Mouse (Mus musculus) lung, postnatal 0 days (tissue): Measurements from ENCODE around the gene Ccr9.

ENCODE experiments used
- CTCF ChIP-seq: IDR thresholded peaks from 2 replicates; pipeline ENCODE4 v1.5.1; 2016; ENCODE audit warnings: antibody characterized with exemption, mild to moderate bottlenecking
- EP300 ChIP-seq: IDR thresholded peaks from 2 replicates; pipeline ENCODE4 v1.6.1; 2016; ENCODE audit warnings: antibody characterized with exemption, mild to moderate bottlenecking, control low read depth

DNA sequence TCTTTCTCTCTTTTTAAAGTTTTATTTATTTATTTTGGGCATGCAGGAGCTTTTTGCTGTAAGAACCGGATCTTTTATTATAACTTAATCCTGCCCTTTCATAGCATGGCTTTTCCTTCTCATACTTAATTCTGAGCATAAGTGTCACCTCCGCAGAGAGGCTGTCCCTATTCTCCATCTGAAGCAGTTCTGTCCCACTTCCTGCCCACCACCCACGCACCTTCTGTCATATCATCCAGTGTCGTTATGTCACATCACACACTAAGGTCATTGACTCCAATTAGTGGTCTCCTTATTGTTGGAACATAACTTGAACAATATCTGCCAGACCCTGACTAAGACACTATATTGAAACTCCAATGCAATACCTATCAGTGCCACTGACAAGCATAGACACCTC lies 80.4 kb downstream of the Ccr9 start:
- TF ChIP-seq EP300 (no peak), CTCF (no peak)
